Comparison of ENCODE assay signal across 10 mouse cellular contexts in genomic region chr13:25727504-25728095, GRCm38 (mm10).
DNase-seq lines count a peak whose midpoint lies in the region; ATAC-seq and TF ChIP-seq lines count a peak whose summit lies in the region.
"Had no signal": no experiment of that assay in that cellular context is flagged by ENCODE, and none has a peak within 500 bp of the region (broad histone marks: within the 10 kb centered on the region; RNA-seq: fewer than 3 reads in every experiment).

No protein-coding gene starts in this region.

- H3K9me3 ChIP-seq in limb, embryonic 14.5 days (ENCODE audit: control insufficient read depth, low read length) = no peaks in the 10 kb centered on the region
- H3K9me3 ChIP-seq in liver, postnatal 0 days (ENCODE audit: low read length) = no peaks in the 10 kb centered on the region
- H3K9me3 ChIP-seq: heart, embryonic 15.5 days; liver, embryonic 15.5 days had no signal

- 64% methylated on average over 1 of the region's 1 CpGs for WGBS in limb, embryonic 14.5 days
- WGBS in liver, postnatal 0 days (ENCODE audit: insufficient replicate concordance) = 33% methylated on average over 1 of the region's 1 CpGs

- no peak; the same call in 1 of the 2 replicates for TF ChIP-seq CTCF in liver, postnatal 0 days (IDR thresholded peaks at IDR 0.05; ENCODE audit: low read depth)

- no peaks in the 10 kb centered on the region for H3K27me3 ChIP-seq in limb, embryonic 14.5 days (ENCODE audit: control insufficient read depth, insufficient read depth, low read length)
- no peaks in the 10 kb centered on the region for H3K27me3 ChIP-seq in liver, postnatal 0 days (ENCODE audit: insufficient read depth, low read length)
- H3K27me3 ChIP-seq: heart, embryonic 15.5 days; liver, embryonic 15.5 days had no signal

- no peak overlapping the region for H3K9ac ChIP-seq in limb, embryonic 14.5 days (ENCODE audit: low read depth, low read length, severe bottlenecking)
- H3K9ac ChIP-seq in liver, postnatal 0 days (replicated peaks) = no peak overlapping the region
- H3K9ac ChIP-seq: heart, embryonic 15.5 days; liver, embryonic 15.5 days had no signal

- no peak overlapping the region for H3K27ac ChIP-seq in limb, embryonic 14.5 days (replicated peaks; ENCODE audit: low read depth, low read length)
- no peak overlapping the region for H3K27ac ChIP-seq in liver, postnatal 0 days (ENCODE audit: low read depth)
- H3K27ac ChIP-seq: heart, embryonic 15.5 days; liver, embryonic 15.5 days had no signal

- TF ChIP-seq EP300 in liver, postnatal 0 days (IDR thresholded peaks at IDR 0.05; ENCODE audit: low read depth) = no peak

- H3K4me1 ChIP-seq in limb, embryonic 14.5 days (ENCODE audit: control insufficient read depth, insufficient read depth, low read length) = peaks cover 7% of the 10 kb centered on the region; the same call in 1 of the 2 replicates
- no peaks in the 10 kb centered on the region for H3K4me1 ChIP-seq in liver, postnatal 0 days (ENCODE audit: insufficient read depth)
- H3K4me1 ChIP-seq: heart, embryonic 15.5 days; liver, embryonic 15.5 days had no signal

- no peak for ATAC-seq in limb, embryonic 14.5 days (ENCODE audit: low FRiP score, low read depth)
- ATAC-seq in liver, postnatal 0 days = no peak

- intact Hi-C loops in left cerebral cortex, postnatal 4 days (cut with DNase I) = loop anchor here (10.0 kb wide), 1 partner anchor 177 kb away; no protein-coding TSS in a partner anchor

- TF ChIP-seq POLR2A in limb, embryonic 14.5 days (IDR thresholded peaks at IDR 0.05; ENCODE audit: borderline replicate concordance, extremely low read depth, insufficient read depth, insufficient read length) = no peak

- DNase-seq in gastrocnemius, adult 18-20 months (ENCODE audit: low spot score) = peak; percentile 5
- no peak for DNase-seq in gastrocnemius, postnatal 4 days (ENCODE audit: low spot score in 2 of 2)
- peak; percentile 39 for DNase-seq in left cerebral cortex, postnatal 4 days
- DNase-seq in left cerebral cortex, adult 11 months (ENCODE audit: low spot score) = no peak
- DNase-seq in embryo, embryonic 11 days = peak; percentile 63
- DNase-seq in limb, embryonic 14.5 days (ENCODE audit: low spot score) = peak; percentile 31
- no peak for DNase-seq in MN1 (ENCODE audit: low spot score)
- DNase-seq in liver, postnatal 0 days = no peak

- H3K4me2 ChIP-seq in limb, embryonic 14.5 days (replicated peaks; ENCODE audit: low read depth, low read length, severe bottlenecking) = no peak overlapping the region
- H3K4me2 ChIP-seq in liver, postnatal 0 days (ENCODE audit: low read depth, low read length) = no peak overlapping the region
- H3K4me2 ChIP-seq: heart, embryonic 15.5 days; liver, embryonic 15.5 days had no signal

- no peaks in the 10 kb centered on the region for H3K36me3 ChIP-seq in limb, embryonic 14.5 days (ENCODE audit: control insufficient read depth, insufficient read depth, low read length)
- H3K36me3 ChIP-seq in liver, postnatal 0 days (replicated peaks; ENCODE audit: insufficient read depth, low read length) = no peaks in the 10 kb centered on the region
- H3K36me3 ChIP-seq: heart, embryonic 15.5 days; liver, embryonic 15.5 days had no signal

- no peak overlapping the region for H3K4me3 ChIP-seq in limb, embryonic 14.5 days (replicated peaks; ENCODE audit: low read length)
- H3K4me3 ChIP-seq in liver, postnatal 0 days (ENCODE audit: low read depth, low read length) = no peak overlapping the region
- H3K4me3 ChIP-seq: heart, embryonic 15.5 days; liver, embryonic 15.5 days had no signal

Comparison
In these comparisons a context has a peak if more than half of its experiments do, and no peak if none do; other contexts are left out.
1. DNase-seq: peak in gastrocnemius, adult 18-20 months (single experiment), left cerebral cortex, postnatal 4 days (single experiment), embryo, embryonic 11 days (single experiment) and limb, embryonic 14.5 days (single experiment); none in gastrocnemius, postnatal 4 days (0 of 2), left cerebral cortex, adult 11 months (single experiment), MN1 (single experiment) and liver, postnatal 0 days (single experiment).